Mouse (Mus musculus): ENCODE data around the gene Tnfsf13b.
A peak's percentile ranks its signal among the peaks of the same experiment; 100 is the strongest.

Gene Tnfsf13b

GRCm38 (mm10) chr8:10006156-10006985 lies at the start of gene Tnfsf13b:
TSS of gene Tnfsf13b (plus strand) at chr8:10006467.
- DNase-seq (ENCODE audit: low spot score in 2 of 2): no peak

GRCm38 (mm10) chr8:9958338-9958737 lies 47.9 kb upstream of the Tnfsf13b start:
- no peak for DNase-seq (ENCODE audit: low spot score in 2 of 2)

- DNase-seq (ENCODE audit: low spot score in 2 of 2): no peak
Observed at GRCm38 (mm10) chr8:9959919-9960318, 46.3 kb upstream of the Tnfsf13b start.

- DNase-seq (ENCODE audit: low spot score in 2 of 2): no peak
Observed at GRCm38 (mm10) chr8:9971866-9972265, 34.4 kb upstream of the Tnfsf13b start.

GRCm38 (mm10) chr8:9975276-9975675 lies 31.0 kb upstream of the Tnfsf13b start:
- DNase-seq (ENCODE audit: low spot score in 2 of 2): no peak

- DNase-seq (ENCODE audit: low spot score in 2 of 2): peak; percentile 96 to 98
Observed at GRCm38 (mm10) chr8:9975898-9976611, 30.2 kb upstream of the Tnfsf13b start.

GRCm38 (mm10) chr8:9977016-9977415 lies 29.3 kb upstream of the Tnfsf13b start:
- no peak for DNase-seq (ENCODE audit: low spot score in 2 of 2)

GRCm38 (mm10) chr8:9977573-9978314 lies 28.5 kb upstream of the Tnfsf13b start, which contains the start of the genes Lig4 and Abhd13:
TSS of gene Lig4 (minus strand) at chr8:9977686.
TSS of gene Abhd13 (plus strand) at chr8:9977707.
- peak; percentile 97 to 99 for DNase-seq (ENCODE audit: low spot score in 2 of 2)

GRCm38 (mm10) chr8:9978475-9979230 lies 27.6 kb upstream of the Tnfsf13b start:
- DNase-seq (ENCODE audit: low spot score in 2 of 2): no peak

- DNase-seq (ENCODE audit: low spot score in 2 of 2): no peak
Observed at GRCm38 (mm10) chr8:9979746-9980145, 26.5 kb upstream of the Tnfsf13b start.

- DNase-seq (ENCODE audit: low spot score in 2 of 2): no peak
Observed at GRCm38 (mm10) chr8:9980188-9980587, 26.1 kb upstream of the Tnfsf13b start.

- no peak for DNase-seq (ENCODE audit: low spot score in 2 of 2)
Observed at GRCm38 (mm10) chr8:10004115-10004514, 2.2 kb upstream of the Tnfsf13b start.

GRCm38 (mm10) chr8:10006986-10007659 lies 856 bp downstream of the Tnfsf13b start:
- peak in 1 of 2 experiments; percentile 60 for DNase-seq (ENCODE audit: low spot score in 2 of 2)

- no peak for DNase-seq (ENCODE audit: low spot score in 2 of 2)
Observed at GRCm38 (mm10) chr8:10007660-10008028, 1.4 kb downstream of the Tnfsf13b start.

GRCm38 (mm10) chr8:10016252-10016651 lies 10.0 kb downstream of the Tnfsf13b start:
- DNase-seq (ENCODE audit: low spot score in 2 of 2): no peak

GRCm38 (mm10) chr8:10017231-10017630 lies 11.0 kb downstream of the Tnfsf13b start:
- DNase-seq (ENCODE audit: low spot score in 2 of 2): no peak

GRCm38 (mm10) chr8:10030320-10031060 lies 24.2 kb downstream of the Tnfsf13b start:
- DNase-seq (ENCODE audit: low spot score in 2 of 2): no peak

- DNase-seq (ENCODE audit: low spot score in 2 of 2): no peak
Observed at GRCm38 (mm10) chr8:10031177-10031576, 24.9 kb downstream of the Tnfsf13b start.

GRCm38 (mm10) chr8:10040866-10041265 lies 34.6 kb downstream of the Tnfsf13b start:
- no peak for DNase-seq (ENCODE audit: low spot score in 2 of 2)
